Mouse (Mus musculus) inflammation-experienced regulatory T-cells, adult 16 weeks (primary cell): ENCODE results near the gene Adgrg5. TPM values are rescaled to one million over a fixed set of nuclear protein-coding genes. Genes with fewer than 3 reads are reported as not detected.

Source experiments
- polyA plus RNA-seq: library from polyadenylated mRNA; unstranded; fragments of 100-300 nt; shearing (Covaris generic); gene quantifications from one replicate; pipeline ENCODE4 v1.2.1, GENCODE M21; 2017

Gene Adgrg5
- polyA plus RNA-seq: 0.21 TPM

GRCm38 (mm10) chr8:94923405-94923804 is at the start of gene Adgrg5:
Gene Adgrg5 (plus strand): TSS chr8:94923694.

GRCm38 (mm10) chr8:94876197-94876730 is 47.2 kb upstream of the Adgrg5 start, which contains the start of gene Dok4:
Gene Dok4 (minus strand): TSS chr8:94876330.

GRCm38 (mm10) chr8:94917851-94918495 is 5.5 kb upstream of the Adgrg5 start, which contains the start of gene Ccdc102a:
Gene Ccdc102a (minus strand): TSS chr8:94918098.

GRCm38 (mm10) chr8:94974467-94975165 is 51.1 kb downstream of the Adgrg5 start, which contains the start of gene Adgrg1:
Gene Adgrg1 (plus strand): TSS chr8:94974751.

Other genes starting within 250 kb of the Adgrg5 start
- not detected for gene Pllp, start 227.4 kb upstream of the Adgrg5 start, polyA plus RNA-seq
- gene Ccl22, start 178.1 kb upstream of the Adgrg5 start, polyA plus RNA-seq: not detected
- gene Cx3cl1, start 151.7 kb upstream of the Adgrg5 start, polyA plus RNA-seq: 1.1 TPM
- not detected for gene Ccl17, start 113.2 kb upstream of the Adgrg5 start, polyA plus RNA-seq
- 81.1 TPM for gene Coq9, start 85.4 kb upstream of the Adgrg5 start, polyA plus RNA-seq
- 101 TPM for gene Ciapin1, start 85.3 kb upstream of the Adgrg5 start, polyA plus RNA-seq
- gene Polr2c, start 66.2 kb upstream of the Adgrg5 start, polyA plus RNA-seq: 117 TPM
- gene Dok4, start 47.4 kb upstream of the Adgrg5 start, polyA plus RNA-seq: 3.1 TPM
- gene Ccdc102a, start 5.6 kb upstream of the Adgrg5 start, polyA plus RNA-seq: not detected
- gene Adgrg1, start 51.1 kb downstream of the Adgrg5 start, polyA plus RNA-seq: 2.4 TPM
- 0.30 TPM for gene Adgrg3, start 94.0 kb downstream of the Adgrg5 start, polyA plus RNA-seq
- not detected for gene Drc7, start 131.4 kb downstream of the Adgrg5 start, polyA plus RNA-seq
- gene Katnb1, start 157.5 kb downstream of the Adgrg5 start, polyA plus RNA-seq: 26.7 TPM